Mouse (Mus musculus): ENCODE measurements around the gene Prkacb.

Gene Prkacb

DNA sequence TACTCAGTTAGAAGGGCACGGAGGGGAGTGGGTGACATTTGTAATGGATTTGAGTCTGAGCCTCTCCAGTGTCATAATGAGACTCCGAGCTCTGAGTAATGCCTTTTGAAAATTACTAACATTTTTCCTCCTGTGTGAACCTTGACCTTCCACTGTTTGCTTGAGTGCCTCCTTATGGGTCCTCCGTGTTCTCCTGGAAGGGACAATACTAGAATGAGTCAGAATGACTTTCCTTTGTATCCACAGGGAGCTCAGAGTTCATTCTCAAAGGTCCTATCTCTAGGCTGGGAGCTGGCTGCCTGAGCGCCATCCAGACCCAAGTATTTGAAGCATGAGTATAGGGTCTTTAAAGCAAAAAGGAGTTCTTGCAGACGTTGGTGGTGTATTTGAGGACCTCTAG, 94.5 kb downstream of the Prkacb start:
- peak; percentile 64 for DNase-seq

DNA sequence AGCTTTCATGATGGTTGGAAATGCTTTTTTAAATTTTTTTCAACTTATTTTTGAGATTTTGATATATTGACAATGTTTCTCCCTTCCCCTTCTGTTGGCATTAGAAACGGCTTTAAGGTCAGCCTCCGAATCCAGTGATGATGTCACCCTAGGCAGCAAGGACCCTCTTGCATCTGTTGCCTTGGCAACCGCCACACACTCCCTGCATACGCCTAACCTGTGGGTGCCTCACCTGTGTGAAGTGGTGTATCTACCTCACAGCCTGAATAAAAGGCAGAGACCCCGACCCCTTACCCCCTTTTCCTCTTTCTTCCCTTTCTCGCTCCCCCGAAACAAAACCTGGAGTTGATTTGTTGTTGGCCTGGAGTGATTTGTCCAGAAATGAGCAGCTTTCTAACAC, 100.5 kb downstream of the Prkacb start:
- no peak for DNase-seq

DNA sequence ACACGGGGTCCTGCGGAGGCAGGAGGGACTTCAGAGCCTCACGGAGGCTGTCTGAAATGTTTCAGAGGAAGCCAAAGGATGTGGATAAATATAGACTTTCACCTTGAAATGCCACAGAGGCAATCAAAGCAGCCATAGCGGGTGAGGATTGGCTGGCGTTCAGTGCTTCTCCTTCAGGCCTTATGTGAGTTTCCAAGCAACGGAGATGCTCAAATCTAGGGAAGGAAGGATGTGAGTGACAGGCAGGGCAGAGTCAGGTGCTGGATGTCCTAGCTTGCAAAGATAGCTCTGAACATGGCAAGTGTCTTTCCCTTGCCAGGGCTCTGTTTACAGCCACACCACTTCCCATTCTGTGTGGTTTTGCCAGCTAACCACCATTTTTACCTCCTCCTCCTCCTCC, 101.2 kb downstream of the Prkacb start:
- DNase-seq: no peak

DNA sequence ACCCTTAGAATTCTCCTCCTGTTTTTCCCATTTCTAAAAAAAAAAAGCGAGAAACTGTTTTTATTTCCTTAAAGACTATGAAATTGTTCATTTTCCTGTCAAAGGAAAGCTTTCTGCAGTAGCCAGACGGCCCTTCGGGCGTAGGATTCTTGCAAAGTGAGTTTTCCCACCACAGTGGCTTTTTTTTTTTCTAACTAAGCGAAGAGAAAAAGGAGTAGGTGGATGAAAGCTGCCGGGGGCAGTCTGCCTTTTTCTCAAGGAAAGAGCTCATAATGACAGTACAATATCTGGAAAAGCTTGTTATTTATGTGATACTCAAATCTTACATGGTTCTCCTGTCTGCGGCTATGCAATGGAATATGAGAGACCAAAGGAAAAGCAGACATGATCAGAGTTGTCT, 101.7 kb downstream of the Prkacb start:
- no peak for DNase-seq

DNA sequence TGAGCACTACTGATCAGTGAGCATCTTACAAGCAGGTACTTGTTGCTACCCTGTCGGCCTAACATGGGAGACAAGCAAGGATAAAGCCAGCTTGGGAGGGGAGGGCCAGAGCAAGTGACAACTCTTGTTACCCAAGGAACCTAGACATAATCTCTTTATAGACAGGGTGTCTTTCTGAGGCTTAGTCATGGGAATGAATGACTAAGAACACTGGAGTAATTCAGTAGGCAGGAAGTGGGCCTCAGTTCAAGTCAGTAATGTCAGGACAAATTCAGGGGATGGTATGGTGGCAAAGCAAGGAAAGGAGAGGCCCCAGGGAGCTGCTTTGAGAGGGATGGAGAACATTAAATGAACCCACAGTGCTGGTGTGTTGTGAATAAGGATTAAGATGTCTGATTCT, 103.7 kb downstream of the Prkacb start:
- no peak for DNase-seq

DNA sequence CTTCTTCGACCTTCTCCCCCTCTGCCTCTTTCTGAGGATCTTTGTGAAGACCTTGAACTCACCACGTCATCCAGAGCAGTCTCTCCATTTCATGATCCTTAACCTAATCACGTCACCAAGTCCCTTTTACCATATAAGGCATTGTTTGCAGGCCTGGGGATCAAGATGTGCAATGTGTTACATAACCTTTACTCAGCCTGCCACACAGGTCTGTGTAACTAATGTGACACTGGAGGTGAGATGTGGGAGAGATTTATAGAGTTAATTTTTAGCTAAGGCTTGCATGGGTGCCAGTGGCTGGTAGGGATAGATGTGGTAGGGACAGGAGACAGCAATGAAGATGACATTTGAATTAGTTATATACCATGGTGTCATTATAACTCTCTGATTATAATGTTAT, 104.4 kb downstream of the Prkacb start:
- no peak for DNase-seq

DNA sequence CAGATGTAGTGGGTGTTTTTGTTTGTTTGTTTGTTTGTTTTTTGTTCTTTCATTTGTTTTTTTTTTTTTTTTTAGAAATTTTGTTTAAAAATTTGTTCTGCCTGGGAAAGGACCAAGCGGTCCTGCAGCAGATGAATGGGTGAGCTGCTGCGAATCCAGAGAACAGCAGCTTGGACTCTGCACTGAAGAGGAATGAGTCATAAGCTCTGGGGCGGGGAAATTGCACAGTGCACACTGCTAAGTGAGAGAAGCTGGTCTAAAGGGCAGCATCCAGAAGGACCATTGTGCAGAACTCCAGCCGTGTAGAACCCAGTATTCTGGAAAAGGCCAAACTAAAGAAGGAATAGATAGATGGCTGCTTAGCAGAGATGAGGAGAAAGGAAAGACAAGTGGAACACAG, 108.7 kb downstream of the Prkacb start:
- DNase-seq: no peak

DNA sequence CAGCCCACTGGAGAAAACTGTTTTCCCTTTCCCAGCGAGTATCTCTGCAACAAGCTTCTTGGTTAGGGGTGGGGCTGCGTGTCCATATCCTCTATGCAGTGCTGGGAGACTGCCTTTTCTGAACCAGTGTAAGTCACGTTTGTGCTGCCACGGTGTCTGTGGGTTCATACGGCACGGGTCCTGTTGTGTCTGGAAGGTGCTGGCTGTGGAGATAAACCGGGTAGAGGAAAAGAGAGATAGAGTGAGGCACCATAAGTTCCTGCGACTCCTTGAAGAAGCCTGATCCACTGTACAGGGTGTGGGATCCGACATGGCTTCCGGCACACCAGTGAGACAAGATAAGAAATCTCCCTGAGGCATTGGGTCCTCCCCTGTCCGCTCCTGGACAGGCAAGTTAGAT, 112.7 kb downstream of the Prkacb start:
- DNase-seq: peak; percentile 89

DNA sequence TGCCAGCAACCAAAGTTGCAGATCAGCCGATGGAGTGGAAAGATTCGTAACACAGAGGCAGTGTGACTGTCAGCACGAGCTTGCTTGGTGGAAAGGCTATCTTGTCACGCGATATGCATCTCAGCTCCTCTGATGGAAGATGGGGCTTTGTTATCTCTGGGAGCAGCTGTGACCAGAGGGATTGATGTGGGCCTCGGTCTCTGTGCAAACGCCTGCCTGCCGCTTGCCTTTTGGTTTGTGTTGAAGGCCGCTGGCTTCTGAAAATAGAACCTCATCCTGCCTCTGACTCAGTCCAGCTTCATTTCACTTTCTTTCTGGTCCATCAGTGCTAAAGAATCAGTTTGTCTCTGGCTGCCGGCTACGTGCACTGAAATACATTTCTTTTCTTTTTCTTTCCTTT, 113.8 kb downstream of the Prkacb start:
- no peak for DNase-seq

DNA sequence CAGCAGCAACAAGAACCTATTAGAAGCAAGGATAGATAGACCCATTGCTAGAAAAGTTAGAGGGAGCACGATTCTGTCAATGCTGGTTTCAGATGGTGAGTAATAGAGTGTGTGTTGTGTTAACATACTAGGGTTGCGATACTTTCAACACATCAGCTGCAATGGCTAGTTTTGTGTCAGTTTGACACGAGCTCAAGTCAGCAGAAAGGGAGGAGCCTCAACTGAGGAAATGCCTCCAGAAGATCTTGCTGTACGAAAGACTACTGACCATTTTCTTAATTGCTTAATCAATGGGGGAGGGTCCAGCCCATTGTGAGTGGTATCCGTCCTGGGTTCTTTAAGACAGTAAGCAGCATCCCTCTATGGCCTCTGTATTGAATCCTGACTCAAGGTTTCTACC, 120.2 kb downstream of the Prkacb start:
- peak; percentile 48 for DNase-seq

DNA sequence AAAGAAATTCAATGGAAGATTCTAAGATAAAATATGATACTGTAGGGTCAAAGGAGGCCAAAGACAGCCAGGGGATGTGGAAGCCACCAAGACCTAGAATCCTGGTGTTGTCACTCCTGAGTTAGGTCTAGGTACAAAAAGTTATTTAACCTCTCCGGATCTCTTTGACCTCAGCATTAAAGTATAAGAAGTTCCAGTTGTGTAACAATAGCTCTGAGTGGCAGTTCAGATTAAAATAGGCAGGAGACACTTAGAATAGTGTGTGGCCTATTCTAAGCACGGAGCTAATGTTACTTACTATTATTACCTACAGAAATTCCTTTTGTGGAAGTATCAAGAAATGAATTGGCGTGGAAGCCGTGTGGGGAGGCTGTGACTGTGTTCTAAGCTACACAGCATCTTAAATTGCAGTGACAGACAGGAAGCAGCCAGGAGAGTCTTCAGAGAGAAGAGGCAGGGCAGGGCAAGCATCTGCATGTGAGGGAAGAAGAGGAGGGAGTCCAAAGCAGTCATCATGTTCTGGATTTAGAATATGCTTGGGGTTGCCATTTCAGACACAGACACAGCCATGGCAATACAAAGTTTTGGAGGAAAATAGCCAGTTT, 125.6 kb downstream of the Prkacb start:
- DNase-seq: peak; percentile 85

DNA sequence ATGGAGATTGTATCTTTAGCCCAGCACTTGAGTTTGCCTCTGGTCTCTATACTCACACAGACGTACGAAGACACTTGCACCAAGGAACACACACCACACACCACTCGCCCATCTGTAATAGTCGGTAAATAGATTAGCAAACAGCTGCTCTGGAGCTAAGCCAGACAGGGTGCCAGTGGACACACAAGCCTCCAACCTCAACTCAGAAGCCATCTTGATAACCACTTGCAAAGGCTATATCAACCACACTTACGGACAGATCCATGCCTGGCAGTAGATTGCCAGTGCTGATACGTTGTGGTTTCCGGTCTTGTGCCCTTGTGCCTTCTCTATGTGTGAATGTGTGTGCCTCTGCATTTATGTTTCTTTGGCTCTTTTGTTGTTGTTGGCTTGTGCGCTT, 126.4 kb downstream of the Prkacb start:
- peak; percentile 89 for DNase-seq

DNA sequence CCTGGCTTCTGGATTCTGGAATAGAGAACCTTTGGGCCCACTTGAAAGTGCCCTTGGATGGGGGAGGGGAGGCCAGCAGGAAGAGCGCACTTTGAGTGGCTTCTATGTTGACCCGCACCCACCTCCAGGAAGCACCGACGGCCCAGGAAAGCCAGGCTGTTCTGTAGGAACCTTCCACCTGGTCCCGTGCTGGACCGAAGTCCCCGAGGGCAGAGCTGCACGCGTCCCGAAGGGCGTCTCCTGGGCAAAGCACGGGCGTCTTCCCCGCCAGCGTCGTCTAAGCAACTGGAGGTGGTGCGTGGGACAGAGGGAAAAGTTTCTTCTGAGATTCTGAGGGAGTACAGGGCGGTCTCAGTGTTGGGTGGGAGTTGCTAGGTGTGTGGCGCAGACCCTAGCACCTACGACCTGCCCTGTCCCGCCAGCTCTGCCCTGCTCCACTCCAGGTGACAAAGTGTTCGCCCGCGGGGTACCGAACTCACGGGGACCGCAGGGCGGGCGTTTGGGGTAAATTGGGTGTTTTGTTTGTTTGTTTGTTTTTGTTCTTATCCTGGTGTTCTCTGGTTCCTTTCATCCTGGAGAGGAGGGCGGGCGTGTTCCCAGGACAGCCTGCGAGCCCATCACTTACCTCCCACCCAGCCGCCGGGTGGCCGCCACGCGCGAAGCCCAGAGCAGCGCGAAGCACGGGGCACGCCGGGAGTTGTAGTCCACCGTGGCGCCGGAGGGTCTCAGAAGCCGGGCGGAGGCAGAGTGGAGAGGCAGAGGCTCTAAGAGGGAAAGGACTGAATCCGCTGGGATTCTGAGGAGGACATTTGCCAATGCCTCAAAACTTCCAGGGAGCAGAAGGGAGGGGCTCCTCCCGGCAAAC, 127.7 kb downstream of the Prkacb start, which contains the start of gene Samd13:
TSS of gene Samd13 (minus strand) at position 782 of the 865 bp plus-strand sequence.
- DNase-seq: peak; percentile 97

DNA sequence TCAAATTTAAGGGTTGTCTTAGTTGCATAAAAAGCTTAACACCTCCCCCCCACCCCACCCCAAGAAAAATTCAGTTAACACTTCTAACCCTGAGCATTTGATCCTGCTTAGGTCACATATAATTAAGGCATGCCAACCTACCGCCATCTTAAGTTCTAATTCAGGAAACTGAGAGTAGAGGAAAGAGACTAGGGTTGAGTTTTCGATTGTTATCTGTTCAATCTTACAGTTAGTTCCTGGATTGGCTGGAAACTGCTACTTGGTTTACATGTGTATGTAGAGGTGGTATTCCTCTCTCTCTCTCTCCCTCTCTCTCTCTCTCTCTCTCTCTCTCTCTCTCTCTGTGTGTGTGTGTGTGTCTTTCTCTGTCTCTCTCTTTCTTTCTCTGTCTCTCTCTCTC, 129.7 kb downstream of the Prkacb start:
- DNase-seq: no peak

DNA sequence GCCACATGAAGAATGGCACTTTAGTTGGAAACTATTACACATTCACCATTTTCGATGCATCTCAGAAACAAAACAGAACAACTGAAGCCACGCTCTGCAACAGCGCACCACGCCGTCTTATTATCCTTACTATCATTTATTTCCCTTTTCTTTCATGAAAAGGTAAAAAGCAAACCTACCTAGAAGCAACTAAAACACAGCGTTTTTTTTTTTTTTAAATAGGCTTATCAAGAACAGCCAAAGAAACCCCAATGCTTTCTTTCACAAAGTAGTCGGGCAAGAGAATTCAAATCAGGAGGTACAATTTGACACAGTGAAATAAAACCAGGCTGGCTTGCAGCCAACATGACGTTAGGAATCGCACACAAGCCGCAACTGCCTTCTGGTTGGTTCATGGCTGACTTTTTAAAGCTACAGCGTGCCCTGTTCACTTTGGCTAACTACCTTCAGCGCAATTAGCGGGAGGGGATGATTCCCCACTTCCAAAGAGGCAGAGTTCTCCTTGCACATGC, 130.6 kb downstream of the Prkacb start:
- peak; percentile 92 for DNase-seq

DNA sequence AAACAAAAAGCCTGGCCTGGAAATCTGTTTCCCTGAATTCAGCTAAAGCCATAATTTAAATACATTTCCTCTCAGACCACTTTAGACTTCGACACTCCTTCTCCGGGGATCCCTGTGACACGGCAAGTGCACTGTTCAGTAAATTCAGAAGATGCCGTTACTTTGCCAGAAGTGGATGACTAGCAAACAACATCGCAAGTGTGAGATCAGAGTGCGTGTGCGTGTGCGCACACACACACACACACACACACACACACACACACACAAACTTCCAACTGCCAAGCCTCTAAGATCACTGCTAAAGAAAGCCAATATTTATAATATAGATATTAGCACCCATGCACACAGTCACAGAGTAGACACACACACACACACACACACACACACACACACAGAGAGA, 131.1 kb downstream of the Prkacb start:
- DNase-seq: peak; percentile 64

DNA sequence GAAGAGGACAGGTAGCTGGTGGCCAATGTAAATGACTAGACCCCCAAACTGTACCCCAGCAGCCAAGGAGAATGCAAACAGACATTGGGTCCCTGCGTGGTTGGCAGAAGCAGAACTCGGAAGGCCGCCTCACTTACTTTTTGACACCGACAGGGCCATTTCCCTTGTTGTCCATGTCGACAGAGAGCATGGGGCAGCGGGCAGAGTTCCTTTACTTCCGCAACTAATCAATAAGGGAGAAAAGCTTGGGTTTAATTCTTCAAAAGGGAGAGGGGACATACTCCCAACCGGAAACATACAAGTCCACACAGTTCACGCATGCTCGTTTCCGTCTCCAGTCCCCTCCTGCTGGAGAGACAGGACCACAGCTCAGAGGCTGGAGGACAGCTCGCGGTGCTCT, 132.2 kb downstream of the Prkacb start:
- peak; percentile 80 for DNase-seq

DNA sequence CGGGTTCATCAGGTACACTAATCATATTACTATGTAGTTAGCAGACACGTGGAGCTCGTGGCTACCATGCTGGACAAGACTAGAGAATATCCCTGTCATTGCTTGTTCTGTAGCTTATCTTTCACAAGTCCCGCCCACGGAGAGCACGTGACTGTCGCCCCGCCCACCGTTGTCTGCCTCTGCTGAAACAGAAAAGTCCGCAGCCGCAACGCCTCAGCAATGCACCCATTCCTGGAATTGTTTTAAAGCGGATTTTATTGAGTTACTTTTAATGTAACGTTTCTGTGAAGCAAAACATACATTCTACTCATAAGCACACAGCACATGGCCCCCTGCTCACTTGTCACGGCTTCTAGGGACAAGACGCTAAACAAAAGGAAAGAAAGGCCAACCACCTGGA, 133.1 kb downstream of the Prkacb start:
- DNase-seq: peak; percentile 70

Data from heart, adult 11 months (tissue).